Mouse (Mus musculus): ENCODE data around the gene Gipr. TPM values are rescaled to one million over a fixed set of nuclear protein-coding genes. Genes with fewer than 3 reads are reported as not detected.
A peak's percentile ranks its signal among the peaks of the same experiment; 100 is the strongest.

Gipr gene
- polyA plus RNA-seq (2016; fragmentation: Nextera tagmentation; extraction: Ambion mirVana), result 0.54 and 0.84 TPM in 2 replicates

GRCm38 (mm10) chr7:19165656-19166423 lies at the start of gene Gipr:
Gene Gipr (minus strand): TSS chr7:19166127.
- Histone ChIP-seq H3K9ac (no peak within 1 kb of the TSS), H3K4me1 (peaks cover 7% of the 10 kb centered on the region), H3K36me3 (no peaks in the 10 kb centered on the region), H3K27me3 (peaks cover 27% of the 10 kb centered on the region), H3K9me3 (no peaks in the 10 kb centered on the region), H3K4me3 (no peak within 1 kb of the TSS), H3K27ac (no peak within 1 kb of the TSS), H3K4me2 (replicated peaks) (peak within 1 kb of the TSS; percentile 36; the same call in 1 of the 2 replicates)
- ATAC-seq (ENCODE audit: insufficient number of reproducible peaks, insufficient read depth, low FRiP score, low TSS enrichment), result no peak
- WGBS, result 10% methylated on average over 14 of the region's 14 CpGs

- no peak for ATAC-seq (ENCODE audit: insufficient number of reproducible peaks, insufficient read depth, low FRiP score, low TSS enrichment)
- Histone ChIP-seq H3K9me3 (no peaks in the 10 kb centered on the region), H3K4me2 (replicated peaks) (no peak overlapping the region), H3K4me3 (no peak overlapping the region), H3K36me3 (no peaks in the 10 kb centered on the region), H3K27ac (no peak overlapping the region), H3K4me1 (peaks cover 20% of the 10 kb centered on the region), H3K9ac (no peak overlapping the region), H3K27me3 (peaks cover 30% of the 10 kb centered on the region)
- WGBS, result 68% methylated on average over 9 of the region's 9 CpGs
Measured at GRCm38 (mm10) chr7:19214940-19215339, 49.0 kb upstream of the Gipr start.

- H3K4me3 ChIP-seq, result no peak overlapping the region
- no peak for ATAC-seq (ENCODE audit: insufficient number of reproducible peaks, insufficient read depth, low FRiP score, low TSS enrichment)
Measured at GRCm38 (mm10) chr7:19214369-19214768, 48.4 kb upstream of the Gipr start.

GRCm38 (mm10) chr7:19213385-19213784 lies 47.5 kb upstream of the Gipr start:
- peaks cover 20% of the 10 kb centered on the region for H3K4me1 ChIP-seq

More at GRCm38 (mm10) chr7:19214369-19214768, 48.4 kb upstream of the Gipr start:
- Histone ChIP-seq H3K27ac (no peak overlapping the region), H3K4me2 (replicated peaks) (no peak overlapping the region), H3K36me3 (no peaks in the 10 kb centered on the region), H3K4me1 (peaks cover 20% of the 10 kb centered on the region), H3K9ac (no peak overlapping the region), H3K27me3 (peaks cover 30% of the 10 kb centered on the region), H3K9me3 (no peaks in the 10 kb centered on the region)
- WGBS, result 74% methylated on average over 7 of the region's 7 CpGs

GRCm38 (mm10) chr7:19211996-19212755 lies 46.2 kb upstream of the Gipr start, which contains the start of gene Gpr4:
Gene Gpr4 (plus strand): TSS chr7:19212538.
- H3K9me3 ChIP-seq, result no peaks in the 10 kb centered on the region
- H3K27ac ChIP-seq, result no peak within 1 kb of the TSS
- H3K4me2 ChIP-seq (replicated peaks), result peak within 1 kb of the TSS; percentile 80
- WGBS, result 3% methylated on average over 28 of the region's 30 CpGs
- peak within 1 kb of the TSS; percentile 46 for H3K4me3 ChIP-seq
- peaks cover 30% of the 10 kb centered on the region for H3K27me3 ChIP-seq
- peak within 1 kb of the TSS; percentile 38; the same call in 1 of the 2 replicates for H3K9ac ChIP-seq
- 0 out of 2 replicates have a peak, but pooled peaks have one; percentile 65 for ATAC-seq (ENCODE audit: insufficient number of reproducible peaks, insufficient read depth, low FRiP score, low TSS enrichment)
- H3K4me1 ChIP-seq, result peaks cover 20% of the 10 kb centered on the region
- H3K36me3 ChIP-seq, result no peaks in the 10 kb centered on the region

More at GRCm38 (mm10) chr7:19213385-19213784, 47.5 kb upstream of the Gipr start:
- Histone ChIP-seq H3K4me2 (replicated peaks) (0 out of 2 replicates have a peak overlapping the region, but pooled peaks have one; percentile 80), H3K27ac (no peak overlapping the region), H3K9me3 (no peaks in the 10 kb centered on the region), H3K9ac (no peak overlapping the region), H3K4me3 (no peak overlapping the region), H3K36me3 (no peaks in the 10 kb centered on the region), H3K27me3 (peaks cover 30% of the 10 kb centered on the region)
- no peak for ATAC-seq (ENCODE audit: insufficient number of reproducible peaks, insufficient read depth, low FRiP score, low TSS enrichment)
- WGBS, result 70% methylated on average over 2 of the region's 2 CpGs

GRCm38 (mm10) chr7:19211041-19211675 lies 45.2 kb upstream of the Gipr start:
- Histone ChIP-seq H3K36me3 (no peaks in the 10 kb centered on the region), H3K4me1 (peaks cover 20% of the 10 kb centered on the region), H3K27ac (no peak overlapping the region), H3K9me3 (no peaks in the 10 kb centered on the region), H3K9ac (no peak overlapping the region), H3K27me3 (peaks cover 30% of the 10 kb centered on the region), H3K4me2 (replicated peaks) (no peak overlapping the region), H3K4me3 (no peak overlapping the region)
- 63% methylated on average over 5 of the region's 5 CpGs for WGBS
- ATAC-seq (ENCODE audit: insufficient number of reproducible peaks, insufficient read depth, low FRiP score, low TSS enrichment), result no peak

GRCm38 (mm10) chr7:19210010-19210409 lies 44.1 kb upstream of the Gipr start:
- Histone ChIP-seq H3K27ac (no peak overlapping the region), H3K9me3 (no peaks in the 10 kb centered on the region), H3K27me3 (peaks cover 30% of the 10 kb centered on the region), H3K9ac (no peak overlapping the region), H3K36me3 (peaks cover 3% of the 10 kb centered on the region), H3K4me1 (peaks cover 15% of the 10 kb centered on the region), H3K4me2 (replicated peaks) (no peak overlapping the region), H3K4me3 (no peak overlapping the region)
- 87% methylated on average over 5 of the region's 5 CpGs for WGBS
- ATAC-seq (ENCODE audit: insufficient number of reproducible peaks, insufficient read depth, low FRiP score, low TSS enrichment), result no peak

GRCm38 (mm10) chr7:19209494-19209893 lies 43.6 kb upstream of the Gipr start:
- no peak overlapping the region for H3K4me3 ChIP-seq
- whole genome bisulfite sequencing, result 72% methylated on average over 4 of the region's 4 CpGs

GRCm38 (mm10) chr7:19208944-19209472 lies 43.1 kb upstream of the Gipr start:
- Histone ChIP-seq H3K4me1 (peaks cover 11% of the 10 kb centered on the region; the same call in 1 of the 2 replicates), H3K27me3 (peaks cover 25% of the 10 kb centered on the region), H3K4me2 (replicated peaks) (no peak overlapping the region), H3K9ac (no peak overlapping the region), H3K27ac (no peak overlapping the region), H3K36me3 (peaks cover 11% of the 10 kb centered on the region), H3K9me3 (no peaks in the 10 kb centered on the region), H3K4me3 (no peak overlapping the region)
- WGBS, result 50% methylated on average over 7 of the region's 7 CpGs
- no peak for ATAC-seq (ENCODE audit: insufficient number of reproducible peaks, insufficient read depth, low FRiP score, low TSS enrichment)

More at GRCm38 (mm10) chr7:19209494-19209893, 43.6 kb upstream of the Gipr start:
- Histone ChIP-seq H3K4me1 (peaks cover 11% of the 10 kb centered on the region), H3K27me3 (peaks cover 29% of the 10 kb centered on the region), H3K9ac (no peak overlapping the region), H3K9me3 (no peaks in the 10 kb centered on the region), H3K36me3 (peaks cover 8% of the 10 kb centered on the region), H3K4me2 (replicated peaks) (no peak overlapping the region), H3K27ac (no peak overlapping the region)
- no peak for ATAC-seq (ENCODE audit: insufficient number of reproducible peaks, insufficient read depth, low FRiP score, low TSS enrichment)

GRCm38 (mm10) chr7:19208201-19208910 lies 42.4 kb upstream of the Gipr start:
- H3K4me1 ChIP-seq, result peaks cover 11% of the 10 kb centered on the region; the same call in 1 of the 2 replicates
- 80% methylated on average over 13 of the region's 13 CpGs for WGBS
- H3K9ac ChIP-seq, result no peak overlapping the region
- H3K36me3 ChIP-seq, result peaks cover 15% of the 10 kb centered on the region
- no peaks in the 10 kb centered on the region for H3K9me3 ChIP-seq
- H3K27me3 ChIP-seq, result peaks cover 19% of the 10 kb centered on the region; the same call in 1 of the 2 replicates
- ATAC-seq (ENCODE audit: insufficient number of reproducible peaks, insufficient read depth, low FRiP score, low TSS enrichment), result no peak
- no peak overlapping the region for H3K27ac ChIP-seq
- H3K4me3 ChIP-seq, result no peak overlapping the region
- H3K4me2 ChIP-seq (replicated peaks), result no peak overlapping the region

Measured in embryonic facial prominence, embryonic 12.5 days (tissue).